Mouse (Mus musculus) intestine, embryonic 14.5 days (tissue): Measurements from ENCODE around the gene Mast4. TPM values are rescaled to one million over a fixed set of nuclear protein-coding genes. Genes with fewer than 3 reads are reported as not detected.

Source experiments
- ATAC-seq: fragments of 200-750 bp; cut with Nextera tagmentation; replicated peaks from 2 replicates; pipeline ENCODE4 v1.8.0; 2017; ENCODE audit warnings: low read depth, moderate number of reproducible peaks, moderate TSS enrichment, moderate library complexity; ENCODE audit not compliant: low FRiP score, low TSS enrichment
- DNase-seq: peaks from one replicate; pipeline ENCODE4 v3.0.0-alpha.2; 2018; ENCODE audit warnings: low spot score
- H3K27ac ChIP-seq: fragments of 300-500 bp; sonication (generic); 2 replicates; pipeline ENCODE4 v1.5.1; 2014; ENCODE audit warnings: low read depth, mild to moderate bottlenecking, control low read depth
- H3K27me3 ChIP-seq: fragments of 300-500 bp; sonication (generic); replicated peaks from 2 replicates; pipeline ENCODE4 v1.6.1; 2014; ENCODE audit warnings: low read length, control low read depth; ENCODE audit not compliant: control insufficient read depth, insufficient read depth
- H3K36me3 ChIP-seq: fragments of 300-500 bp; sonication (generic); 2 replicates; pipeline ENCODE4 v1.6.1; 2014; ENCODE audit warnings: low read length, control low read depth; ENCODE audit not compliant: control insufficient read depth, insufficient read depth
- H3K4me1 ChIP-seq: fragments of 300-500 bp; sonication (generic); replicated peaks from 2 replicates; pipeline ENCODE4 v1.6.1; 2014; ENCODE audit warnings: low read length, control low read depth, mixed read lengths; ENCODE audit not compliant: control insufficient read depth, insufficient read depth
- H3K4me2 ChIP-seq: fragments of 300-500 bp; sonication (generic); 2 replicates; pipeline ENCODE4 v1.6.1; 2014; ENCODE audit warnings: low read length
- H3K4me3 ChIP-seq: fragments of 300-500 bp; sonication (generic); 2 replicates; pipeline ENCODE4 v1.5.1; 2014; ENCODE audit warnings: low read depth, low read length, control low read depth, mixed read lengths
- H3K9ac ChIP-seq: fragments of 300-500 bp; sonication (generic); 2 replicates; pipeline ENCODE4 v1.6.1; 2014; ENCODE audit warnings: mild to moderate bottlenecking, low read length
- H3K9me3 ChIP-seq: fragments of 300-500 bp; sonication (generic); 2 replicates; pipeline ENCODE4 v1.6.1; 2016; ENCODE audit warnings: low read length, control low read depth; ENCODE audit not compliant: control insufficient read depth
- WGBS: fragments of 180-500 bp; shearing (Covaris S2); extraction: QIAGEN DNeasy Blood & Tissue Kit; methylation state at CpG from one replicate; pipeline ENCODE4 v1.1.7; 2014; 5-methylcytosine and 5-hydroxymethylcytosine counted together
- polyA plus RNA-seq: library from polyadenylated mRNA; unstranded; fragments of >200 nt; fragmentation: Nextera tagmentation; extraction: Ambion mirVana; gene quantifications from 2 replicates; pipeline ENCODE4 v1.2.1, GENCODE M21; 2014

Mast4 gene
- polyA plus RNA-seq, 1 experiment from 2014 or later: 31.9 TPM

GRCm38 (mm10) chr13:102990085-102990484 is 344.2 kb downstream of the Mast4 start:
- Histone ChIP-seq H3K9ac (no peak overlapping the region), H3K4me2 (no peak overlapping the region), H3K27ac (no peak overlapping the region), H3K4me1 (no peaks in the 10 kb centered on the region), H3K9me3 (no peaks in the 10 kb centered on the region), H3K27me3 (no peaks in the 10 kb centered on the region), H3K4me3 (no peak overlapping the region), H3K36me3 (no peaks in the 10 kb centered on the region)
- WGBS: 64% methylated on average over 1 of the region's 1 CpGs
- ATAC-seq (no peak), DNase-seq (no peak)

- Histone ChIP-seq H3K4me3 (no peak overlapping the region), H3K4me1 (no peaks in the 10 kb centered on the region), H3K4me2 (no peak overlapping the region), H3K36me3 (no peaks in the 10 kb centered on the region), H3K9ac (no peak overlapping the region), H3K9me3 (no peaks in the 10 kb centered on the region), H3K27ac (no peak overlapping the region), H3K27me3 (no peaks in the 10 kb centered on the region)
- no peak for ATAC-seq
- 81% methylated on average over 11 of the region's 11 CpGs for WGBS
- no peak for DNase-seq
Measured at GRCm38 (mm10) chr13:102989616-102990015, 344.7 kb downstream of the Mast4 start.

GRCm38 (mm10) chr13:102988976-102989375 is 345.3 kb downstream of the Mast4 start:
- H3K9me3 ChIP-seq: no peaks in the 10 kb centered on the region

GRCm38 (mm10) chr13:102988251-102988895 is 345.9 kb downstream of the Mast4 start:
- WGBS: 64% methylated on average over 11 of the region's 11 CpGs
- Histone ChIP-seq H3K4me1 (no peaks in the 10 kb centered on the region), H3K4me3 (no peak overlapping the region), H3K36me3 (no peaks in the 10 kb centered on the region), H3K9ac (no peak overlapping the region), H3K9me3 (no peaks in the 10 kb centered on the region), H3K4me2 (no peak overlapping the region), H3K27me3 (no peaks in the 10 kb centered on the region), H3K27ac (no peak overlapping the region)
- ATAC-seq (no peak), DNase-seq (no peak)

More at GRCm38 (mm10) chr13:102988976-102989375, 345.3 kb downstream of the Mast4 start:
- WGBS: 87% methylated on average over 4 of the region's 4 CpGs
- Histone ChIP-seq H3K27ac (no peak overlapping the region), H3K9ac (no peak overlapping the region), H3K27me3 (no peaks in the 10 kb centered on the region), H3K4me2 (no peak overlapping the region), H3K36me3 (no peaks in the 10 kb centered on the region), H3K4me3 (no peak overlapping the region), H3K4me1 (no peaks in the 10 kb centered on the region)
- DNase-seq: no peak
- ATAC-seq: no peak

GRCm38 (mm10) chr13:102984550-102984949 is 349.7 kb downstream of the Mast4 start:
- Histone ChIP-seq H3K9me3 (no peaks in the 10 kb centered on the region), H3K27me3 (no peaks in the 10 kb centered on the region), H3K4me1 (no peaks in the 10 kb centered on the region), H3K4me2 (no peak overlapping the region), H3K9ac (no peak overlapping the region), H3K4me3 (no peak overlapping the region), H3K36me3 (no peaks in the 10 kb centered on the region), H3K27ac (peak overlapping the region; percentile 47; the same call in 1 of the 2 replicates)
- ATAC-seq: no peak
- 92% methylated on average over 4 of the region's 4 CpGs for WGBS
- DNase-seq: no peak

GRCm38 (mm10) chr13:102973853-102974252 is 360.4 kb downstream of the Mast4 start:
- H3K27ac ChIP-seq: no peak overlapping the region
- no peak overlapping the region for H3K4me3 ChIP-seq
- H3K9ac ChIP-seq: no peak overlapping the region
- no peaks in the 10 kb centered on the region for H3K9me3 ChIP-seq
- H3K27me3 ChIP-seq: no peaks in the 10 kb centered on the region
- no peak overlapping the region for H3K4me2 ChIP-seq
- ATAC-seq (no peak), DNase-seq (no peak)
- WGBS: 82% methylated on average over 5 of the region's 5 CpGs
- no peaks in the 10 kb centered on the region for H3K4me1 ChIP-seq
- no peaks in the 10 kb centered on the region for H3K36me3 ChIP-seq

GRCm38 (mm10) chr13:102963471-102963870 is 370.8 kb downstream of the Mast4 start:
- no peak overlapping the region for H3K27ac ChIP-seq
- H3K36me3 ChIP-seq: no peaks in the 10 kb centered on the region
- H3K4me1 ChIP-seq: no peaks in the 10 kb centered on the region
- H3K27me3 ChIP-seq: no peaks in the 10 kb centered on the region
- no peak overlapping the region for H3K4me3 ChIP-seq
- H3K4me2 ChIP-seq: no peak overlapping the region
- H3K9ac ChIP-seq: no peak overlapping the region
- no peaks in the 10 kb centered on the region for H3K9me3 ChIP-seq
- DNase-seq: no peak
- WGBS: 88% methylated on average over 6 of the region's 6 CpGs
- no peak for ATAC-seq

- Histone ChIP-seq H3K27ac (no peak overlapping the region; the same call in 1 of the 2 replicates), H3K9ac (no peak overlapping the region), H3K27me3 (no peaks in the 10 kb centered on the region), H3K4me2 (peak overlapping the region; percentile 51), H3K4me3 (peak overlapping the region; percentile 20), H3K4me1 (no peaks in the 10 kb centered on the region; the same call in 1 of the 2 replicates), H3K36me3 (no peaks in the 10 kb centered on the region), H3K9me3 (no peaks in the 10 kb centered on the region)
- DNase-seq (no peak), ATAC-seq (no peak)
- WGBS: 44% methylated on average over 19 of the region's 19 CpGs
Measured at GRCm38 (mm10) chr13:102958273-102959270, 375.7 kb downstream of the Mast4 start.
